Mouse (Mus musculus): ENCODE results near the gene Ptpn5. TPM values are rescaled to one million over a fixed set of nuclear protein-coding genes. Genes with fewer than 3 reads are reported as not detected.

Gene Ptpn5
- polyA plus RNA-seq, 1 experiment from 2014 or later = 0.69 TPM

- no peaks in the 10 kb centered on the region for H3K4me1 ChIP-seq (replicated peaks; ENCODE audit: control insufficient read depth, insufficient read depth, low read length)
- H3K4me3 ChIP-seq (ENCODE audit: low read depth, low read length) = no peak overlapping the region
- no peak for TF ChIP-seq CTCF (IDR thresholded peaks at IDR 0.05; ENCODE audit: low read depth)
- no peak overlapping the region for H3K9ac ChIP-seq (ENCODE audit: low read depth, low read length)
- no peaks in the 10 kb centered on the region for H3K36me3 ChIP-seq (ENCODE audit: control insufficient read depth, insufficient read depth)
- H3K9me3 ChIP-seq (ENCODE audit: control insufficient read depth) = no peaks in the 10 kb centered on the region
- H3K4me2 ChIP-seq (replicated peaks; ENCODE audit: low read depth) = no peak overlapping the region
- ATAC-seq = no peak
- H3K27me3 ChIP-seq (replicated peaks; ENCODE audit: control insufficient read depth, insufficient read depth, low read length) = no peaks in the 10 kb centered on the region
- H3K27ac ChIP-seq (ENCODE audit: low read depth, low read length) = no peak overlapping the region
These were observed 26.5 kb downstream of the Ptpn5 start for GRCm38 (mm10) chr7:47106949-47107348.

- ATAC-seq = no peak
- no peak for TF ChIP-seq CTCF (IDR thresholded peaks at IDR 0.05; ENCODE audit: low read depth)
- Histone ChIP-seq H3K36me3 (ENCODE audit: control insufficient read depth, insufficient read depth) (no peaks in the 10 kb centered on the region), H3K27ac (ENCODE audit: low read depth, low read length) (no peak overlapping the region), H3K4me1 (replicated peaks; ENCODE audit: control insufficient read depth, insufficient read depth, low read length) (no peaks in the 10 kb centered on the region), H3K27me3 (replicated peaks; ENCODE audit: control insufficient read depth, insufficient read depth, low read length) (no peaks in the 10 kb centered on the region), H3K9me3 (ENCODE audit: control insufficient read depth) (no peaks in the 10 kb centered on the region), H3K9ac (ENCODE audit: low read depth, low read length) (no peak overlapping the region), H3K4me2 (replicated peaks; ENCODE audit: low read depth) (no peak overlapping the region), H3K4me3 (ENCODE audit: low read depth, low read length) (no peak overlapping the region)
- WGBS = 74% methylated on average over 1 of the region's 1 CpGs
These were observed 29.6 kb downstream of the Ptpn5 start for GRCm38 (mm10) chr7:47103671-47104414.

- no peak overlapping the region for H3K4me2 ChIP-seq (replicated peaks; ENCODE audit: low read depth)
- H3K27ac ChIP-seq (ENCODE audit: low read depth, low read length) = no peak overlapping the region
- no peak for ATAC-seq
- no peak overlapping the region for H3K9ac ChIP-seq (ENCODE audit: low read depth, low read length)
- no peak overlapping the region for H3K4me3 ChIP-seq (ENCODE audit: low read depth, low read length)
- 70% methylated on average over 2 of the region's 2 CpGs for WGBS
- H3K36me3 ChIP-seq (ENCODE audit: control insufficient read depth, insufficient read depth) = no peaks in the 10 kb centered on the region
- no peaks in the 10 kb centered on the region for H3K27me3 ChIP-seq (replicated peaks; ENCODE audit: control insufficient read depth, insufficient read depth, low read length)
- TF ChIP-seq CTCF (IDR thresholded peaks at IDR 0.05; ENCODE audit: low read depth) = no peak
- no peaks in the 10 kb centered on the region for H3K4me1 ChIP-seq (replicated peaks; ENCODE audit: control insufficient read depth, insufficient read depth, low read length)
- no peaks in the 10 kb centered on the region for H3K9me3 ChIP-seq (ENCODE audit: control insufficient read depth)
These were observed 30.5 kb downstream of the Ptpn5 start for GRCm38 (mm10) chr7:47102970-47103369.

- Histone ChIP-seq H3K9me3 (ENCODE audit: control insufficient read depth) (no peaks in the 10 kb centered on the region), H3K36me3 (ENCODE audit: control insufficient read depth, insufficient read depth) (no peaks in the 10 kb centered on the region), H3K27me3 (replicated peaks; ENCODE audit: control insufficient read depth, insufficient read depth, low read length) (no peaks in the 10 kb centered on the region), H3K9ac (ENCODE audit: low read depth, low read length) (no peak overlapping the region), H3K27ac (ENCODE audit: low read depth, low read length) (no peak overlapping the region), H3K4me1 (replicated peaks; ENCODE audit: control insufficient read depth, insufficient read depth, low read length) (no peaks in the 10 kb centered on the region), H3K4me3 (ENCODE audit: low read depth, low read length) (no peak overlapping the region), H3K4me2 (replicated peaks; ENCODE audit: low read depth) (no peak overlapping the region)
- TF ChIP-seq CTCF (IDR thresholded peaks at IDR 0.05; ENCODE audit: low read depth) = no peak
- WGBS = 63% methylated on average over 6 of the region's 6 CpGs
- ATAC-seq = no peak
These were observed 32.9 kb downstream of the Ptpn5 start for GRCm38 (mm10) chr7:47100615-47101014.

- Histone ChIP-seq H3K9ac (ENCODE audit: low read depth, low read length) (no peak overlapping the region), H3K4me1 (replicated peaks; ENCODE audit: control insufficient read depth, insufficient read depth, low read length) (no peaks in the 10 kb centered on the region), H3K36me3 (ENCODE audit: control insufficient read depth, insufficient read depth) (no peaks in the 10 kb centered on the region), H3K27me3 (replicated peaks; ENCODE audit: control insufficient read depth, insufficient read depth, low read length) (no peaks in the 10 kb centered on the region), H3K9me3 (ENCODE audit: control insufficient read depth) (no peaks in the 10 kb centered on the region), H3K4me2 (replicated peaks; ENCODE audit: low read depth) (no peak overlapping the region), H3K27ac (ENCODE audit: low read depth, low read length) (no peak overlapping the region), H3K4me3 (ENCODE audit: low read depth, low read length) (no peak overlapping the region)
- TF ChIP-seq CTCF (IDR thresholded peaks at IDR 0.05; ENCODE audit: low read depth) = no peak
- 79% methylated on average over 7 of the region's 7 CpGs for WGBS
- ATAC-seq = no peak
These were observed 34.2 kb downstream of the Ptpn5 start for GRCm38 (mm10) chr7:47099306-47099705.

GRCm38 (mm10) chr7:47098044-47098443 is 35.4 kb downstream of the Ptpn5 start:
- no peaks in the 10 kb centered on the region for H3K9me3 ChIP-seq (ENCODE audit: control insufficient read depth)
- H3K27ac ChIP-seq (ENCODE audit: low read depth, low read length) = no peak overlapping the region
- H3K27me3 ChIP-seq (replicated peaks; ENCODE audit: control insufficient read depth, insufficient read depth, low read length) = no peaks in the 10 kb centered on the region
- no peak overlapping the region for H3K4me2 ChIP-seq (replicated peaks; ENCODE audit: low read depth)
- H3K4me3 ChIP-seq (ENCODE audit: low read depth, low read length) = no peak overlapping the region
- no peak for ATAC-seq
- 62% methylated on average over 7 of the region's 7 CpGs for WGBS
- H3K9ac ChIP-seq (ENCODE audit: low read depth, low read length) = no peak overlapping the region
- TF ChIP-seq CTCF (IDR thresholded peaks at IDR 0.05; ENCODE audit: low read depth) = no peak
- no peaks in the 10 kb centered on the region for H3K36me3 ChIP-seq (ENCODE audit: control insufficient read depth, insufficient read depth)
- no peaks in the 10 kb centered on the region for H3K4me1 ChIP-seq (replicated peaks; ENCODE audit: control insufficient read depth, insufficient read depth, low read length)

Data from intestine, postnatal 0 days (tissue).